Mouse (Mus musculus) midbrain, postnatal 0 days (tissue): ENCODE measurements around the gene Cpxm1. TPM values are rescaled to one million over a fixed set of nuclear protein-coding genes. Genes with fewer than 3 reads are reported as not detected.

Experiments
- ATAC-seq: fragments of 200-750 bp; cut with Nextera tagmentation; 2 replicates; pipeline ENCODE4 v1.8.0; 2017; ENCODE audit warnings: moderate number of reproducible peaks, mild to moderate bottlenecking, moderate TSS enrichment, moderate library complexity; ENCODE audit not compliant: low FRiP score
- DNase-seq: peaks from one replicate; pipeline ENCODE4 v3.0.0-alpha.2; 2015; ENCODE audit warnings: low spot score
- H3K27ac ChIP-seq: fragments of 300-500 bp; sonication (generic); 2 replicates; pipeline ENCODE4 v1.5.1; 2014; ENCODE audit warnings: low read depth, mild to moderate bottlenecking, low read length, mixed read lengths
- H3K27me3 ChIP-seq: fragments of 300-500 bp; sonication (generic); 2 replicates; pipeline ENCODE4 v1.6.1; 2014; ENCODE audit warnings: low read length, control low read depth, mixed read lengths; ENCODE audit not compliant: insufficient read depth
- H3K36me3 ChIP-seq: fragments of 300-500 bp; sonication (generic); 2 replicates; pipeline ENCODE4 v1.6.1; 2014; ENCODE audit warnings: low read length, control low read depth, mixed read lengths; ENCODE audit not compliant: insufficient read depth
- H3K4me1 ChIP-seq: fragments of 300-500 bp; sonication (generic); 2 replicates; pipeline ENCODE4 v1.6.1; 2014; ENCODE audit warnings: mild to moderate bottlenecking, control low read depth, antibody characterized with exemption, low read length, mixed read lengths; ENCODE audit not compliant: insufficient read depth
- H3K4me2 ChIP-seq: fragments of 300-500 bp; sonication (generic); 2 replicates; pipeline ENCODE4 v1.6.1; 2014; ENCODE audit warnings: low read depth, mild to moderate bottlenecking, low read length, mixed read lengths; ENCODE audit not compliant: poor library complexity, severe bottlenecking
- H3K4me3 ChIP-seq: fragments of 300-500 bp; sonication (generic); 2 replicates; pipeline ENCODE4 v1.5.1; 2014; ENCODE audit warnings: low read depth, mild to moderate bottlenecking, low read length, moderate library complexity
- H3K9ac ChIP-seq: fragments of 300-500 bp; sonication (generic); replicated peaks from 2 replicates; pipeline ENCODE4 v1.6.1; 2014; ENCODE audit warnings: mild to moderate bottlenecking, low read length, moderate library complexity, mixed read lengths; ENCODE audit not compliant: poor library complexity, severe bottlenecking
- H3K9me3 ChIP-seq: fragments of 300-500 bp; sonication (generic); 2 replicates; pipeline ENCODE4 v1.6.1; 2016; ENCODE audit warnings: low read length, control low read depth
- CTCF ChIP-seq: IDR thresholded peaks from 2 replicates; pipeline ENCODE4 v1.5.1; 2016; ENCODE audit warnings: antibody characterized with exemption, mild to moderate bottlenecking
- WGBS: fragments of 180-500 bp; shearing (Covaris S2); extraction: QIAGEN DNeasy Blood & Tissue Kit; methylation state at CpG from one replicate; pipeline ENCODE4 v1.1.7; 2014; 5-methylcytosine and 5-hydroxymethylcytosine counted together
- polyA plus RNA-seq: library from polyadenylated mRNA; unstranded; fragments of >200 nt; fragmentation: Nextera tagmentation; extraction: Ambion mirVana; gene quantifications from 2 replicates; pipeline ENCODE4 v1.2.1, GENCODE M21; 2015
- total RNA-seq: library from RNA; depleted of rRNA; stranded (reverse); fragments of >200 nt; gene quantifications from 2 replicates; pipeline ENCODE4 v1.2.3, GENCODE M21; 2014

The Cpxm1 gene
- total and polyA plus RNA-seq, 2 experiments from 2014 or later, result 26.2 to 32.4 TPM

- TF ChIP-seq CTCF, result no peak
- DNase-seq (no peak), ATAC-seq (no peak)
- WGBS, result 86% methylated on average over 3 of the region's 3 CpGs
- Histone ChIP-seq H3K4me2 (no peak overlapping the region), H3K9ac (no peak overlapping the region), H3K9me3 (no peaks in the 10 kb centered on the region), H3K36me3 (peaks cover 6% of the 10 kb centered on the region; the same call in 1 of the 2 replicates), H3K27me3 (no peaks in the 10 kb centered on the region), H3K4me1 (no peaks in the 10 kb centered on the region), H3K4me3 (no peak overlapping the region), H3K27ac (no peak overlapping the region)
These were observed 34.8 kb upstream of the Cpxm1 start for GRCm38 (mm10) chr2:130432157-130432556.

- TF ChIP-seq CTCF, result no peak
- Histone ChIP-seq H3K36me3 (peaks cover 4% of the 10 kb centered on the region; the same call in 1 of the 2 replicates), H3K4me2 (no peak overlapping the region), H3K9me3 (no peaks in the 10 kb centered on the region), H3K4me3 (no peak overlapping the region), H3K27me3 (no peaks in the 10 kb centered on the region), H3K9ac (no peak overlapping the region), H3K27ac (no peak overlapping the region), H3K4me1 (no peaks in the 10 kb centered on the region)
- ATAC-seq (no peak), DNase-seq (no peak)
- WGBS, result 82% methylated on average over 3 of the region's 3 CpGs
These were observed 33.1 kb upstream of the Cpxm1 start for GRCm38 (mm10) chr2:130430484-130430883.

GRCm38 (mm10) chr2:130429851-130430250, 32.5 kb upstream of the Cpxm1 start:
- H3K4me1 ChIP-seq, result peaks cover 6% of the 10 kb centered on the region; the same call in 1 of the 2 replicates
- H3K9me3 ChIP-seq, result no peaks in the 10 kb centered on the region
- H3K27me3 ChIP-seq, result no peaks in the 10 kb centered on the region
- H3K36me3 ChIP-seq, result peaks cover 4% of the 10 kb centered on the region; the same call in 1 of the 2 replicates
- H3K27ac ChIP-seq, result no peak overlapping the region
- H3K4me2 ChIP-seq, result no peak overlapping the region
- H3K9ac ChIP-seq, result no peak overlapping the region
- 70% methylated on average over 2 of the region's 2 CpGs for WGBS
- H3K4me3 ChIP-seq, result no peak overlapping the region
- ATAC-seq, result no peak
- TF ChIP-seq CTCF, result no peak
- no peak for DNase-seq

GRCm38 (mm10) chr2:130425112-130425511, 27.7 kb upstream of the Cpxm1 start:
- Histone ChIP-seq H3K27ac (peak overlapping the region; percentile 97), H3K36me3 (no peaks in the 10 kb centered on the region), H3K4me2 (peak overlapping the region; percentile 90), H3K9me3 (no peaks in the 10 kb centered on the region), H3K9ac (peak overlapping the region; percentile 90), H3K27me3 (no peaks in the 10 kb centered on the region), H3K4me3 (peak overlapping the region; percentile 86), H3K4me1 (peaks cover 15% of the 10 kb centered on the region; the same call in 1 of the 2 replicates)
- WGBS, result 37% methylated on average over 5 of the region's 5 CpGs
- peak; percentile 59 for DNase-seq
- no peak for ATAC-seq
- peak; percentile 61 for TF ChIP-seq CTCF

GRCm38 (mm10) chr2:130424126-130424853, 26.9 kb upstream of the Cpxm1 start, which contains the start of the genes Vps16 and Pced1a:
Gene Vps16 (plus strand): TSS chr2:130424339.
Gene Pced1a (minus strand): TSS chr2:130424701.
- peak; percentile 95 for ATAC-seq
- H3K27me3 ChIP-seq, result no peaks in the 10 kb centered on the region
- peak; percentile 95 for DNase-seq
- H3K4me1 ChIP-seq, result peaks cover 15% of the 10 kb centered on the region; the same call in 1 of the 2 replicates
- H3K27ac ChIP-seq, result peak within 1 kb of the TSS; percentile 97
- H3K9me3 ChIP-seq, result no peaks in the 10 kb centered on the region
- H3K4me3 ChIP-seq, result peak within 1 kb of the TSS; percentile 86
- under 1% methylated on average over 58 of the region's 58 CpGs for WGBS
- peak within 1 kb of the TSS; percentile 90 for H3K4me2 ChIP-seq
- peak within 1 kb of the TSS; percentile 90 for H3K9ac ChIP-seq
- H3K36me3 ChIP-seq, result 0 out of 2 replicates have a peak, but pooled peaks cover 1% of the 10 kb centered on the region
- TF ChIP-seq CTCF, result peak; percentile 73
